Mouse (Mus musculus) erythroblast, embryonic 14.5 days (primary cell): ENCODE results near the gene Rbx1.
"Not testable (repeated sequence)": the region's sequence is repeated elsewhere in the genome, so short reads cannot be mapped to it uniquely, and the experiment has no call there.

Experiments used
- GATA1 ChIP-seq: IDR thresholded peaks from 2 replicates; pipeline ENCODE4 v1.6.1; 2012; ENCODE audit warnings: low read length, inconsistent platforms, mixed read lengths
- TAL1 ChIP-seq: IDR thresholded peaks from 3 replicates; pipeline ENCODE4 v1.6.1; 2012; ENCODE audit warnings: low read length, inconsistent platforms, mixed read lengths

- TF ChIP-seq GATA1, TAL1: not testable (repeated sequence)
Observed at GRCm38 (mm10) chr15:81480284-81480683, 14.2 kb downstream of the Rbx1 start.
